Mouse (Mus musculus): ENCODE results near the gene Anapc2. TPM values are rescaled to one million over a fixed set of nuclear protein-coding genes. Genes with fewer than 3 reads are reported as not detected.
A peak's percentile ranks its signal among the peaks of the same experiment; 100 is the strongest.

Anapc2 gene
- total and polyA plus RNA-seq, 3 experiments: 78.8 to 110 (median 82.7) TPM

- no peak for DNase-seq
Observed at GRCm38 (mm10) chr2:25267746-25268309, 4.5 kb upstream of the Anapc2 start.

- DNase-seq: no peak
Observed at GRCm38 (mm10) chr2:25272515-25272914, 237 bp downstream of the Anapc2 start.

- no peak for DNase-seq
Observed at GRCm38 (mm10) chr2:25273010-25273409, 732 bp downstream of the Anapc2 start.

- DNase-seq: peak; percentile 75
Observed at GRCm38 (mm10) chr2:25278928-25279882, 6.9 kb downstream of the Anapc2 start.

- DNase-seq: no peak
Observed at GRCm38 (mm10) chr2:25285551-25285950, 13.3 kb downstream of the Anapc2 start.

- DNase-seq: no peak
Observed at GRCm38 (mm10) chr2:25286314-25286713, 14.0 kb downstream of the Anapc2 start.

GRCm38 (mm10) chr2:25286837-25287636 is 14.8 kb downstream of the Anapc2 start:
- no peak for DNase-seq

GRCm38 (mm10) chr2:25287927-25288649 is 15.8 kb downstream of the Anapc2 start, which contains the start of gene Tmem210:
Gene Tmem210 (plus strand): TSS chr2:25288145.
- DNase-seq: no peak

- DNase-seq: no peak
Observed at GRCm38 (mm10) chr2:25288734-25289345, 16.6 kb downstream of the Anapc2 start.

- no peak for DNase-seq
Observed at GRCm38 (mm10) chr2:25289651-25290050, 17.4 kb downstream of the Anapc2 start, which contains the start of gene Lrrc26. Gene Lrrc26 (plus strand): TSS chr2:25289915.

- DNase-seq: peak; percentile 61
Observed at GRCm38 (mm10) chr2:25290101-25290815, 18.0 kb downstream of the Anapc2 start.

GRCm38 (mm10) chr2:25290816-25291130 is 18.5 kb downstream of the Anapc2 start:
- no peak for DNase-seq

GRCm38 (mm10) chr2:25291184-25292053 is 19.1 kb downstream of the Anapc2 start:
- no peak for DNase-seq

GRCm38 (mm10) chr2:25292054-25292544 is 19.8 kb downstream of the Anapc2 start:
- DNase-seq: no peak

GRCm38 (mm10) chr2:25292856-25293255 is 20.6 kb downstream of the Anapc2 start:
- DNase-seq: peak; percentile 68

- DNase-seq: no peak
Observed at GRCm38 (mm10) chr2:25293706-25294105, 21.4 kb downstream of the Anapc2 start.

- DNase-seq: no peak
Observed at GRCm38 (mm10) chr2:25297093-25297492, 24.8 kb downstream of the Anapc2 start.

GRCm38 (mm10) chr2:25298046-25298445 is 25.8 kb downstream of the Anapc2 start:
- no peak for DNase-seq

GRCm38 (mm10) chr2:25303452-25303851 is 31.2 kb downstream of the Anapc2 start:
- no peak for DNase-seq
